Mouse (Mus musculus): ENCODE data around the gene Cdon. TPM values are rescaled to one million over a fixed set of nuclear protein-coding genes. Genes with fewer than 3 reads are reported as not detected.

Cdon gene
- total and polyA plus RNA-seq, 2 experiments, result 0.37 to 0.49 TPM

DNA sequence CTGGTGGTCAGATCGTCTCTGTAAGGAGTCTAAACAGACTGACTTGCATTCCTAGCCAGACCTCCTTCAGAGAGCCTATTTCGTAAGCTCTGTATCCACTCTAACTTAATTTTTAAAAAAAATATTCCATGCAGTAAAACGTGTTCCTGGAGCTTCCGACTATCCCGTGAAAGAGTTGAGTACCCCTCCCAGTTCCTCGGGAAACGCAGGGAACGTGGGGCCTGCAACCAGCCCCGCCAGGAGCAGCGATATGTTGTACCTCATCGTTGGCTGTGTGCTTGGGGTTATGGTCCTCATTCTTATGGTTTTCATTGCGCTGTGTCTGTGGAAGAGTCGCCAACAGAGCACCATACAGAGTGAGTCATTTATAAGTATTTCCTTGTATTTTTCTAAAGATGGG is 65.7 kb downstream of the Cdon start:
- no peak for DNase-seq (ENCODE audit: extremely low read depth, low read depth, low spot score)
- H3K27ac ChIP-seq (replicated peaks; ENCODE audit: insufficient read depth, low read depth, low read length), result no peak overlapping the region
- TF ChIP-seq CTCF (IDR thresholded peaks at IDR 0.05; ENCODE audit: low read depth, low read length), result no peak
- TF ChIP-seq POLR2A (IDR thresholded peaks at IDR 0.05; ENCODE audit: extremely low read depth, insufficient read depth, low read length), result no peak
- no peak overlapping the region for H3K9ac ChIP-seq (ENCODE audit: low read depth, low read length)
- 91% methylated on average over 13 of the region's 13 CpGs for WGBS
- no peaks in the 10 kb centered on the region for H3K79me2 ChIP-seq (ENCODE audit: control insufficient read depth, insufficient read depth, low read length)
- H3K4me1 ChIP-seq (ENCODE audit: control insufficient read depth, insufficient read depth, low read length), result no peaks in the 10 kb centered on the region
- H3K4me3 ChIP-seq (ENCODE audit: insufficient read depth, low read depth, low read length), result no peak overlapping the region
- no peaks in the 10 kb centered on the region for H3K27me3 ChIP-seq (ENCODE audit: control insufficient read depth, insufficient read depth, low read length)
- no peaks in the 10 kb centered on the region; the same call in 1 of the 2 replicates for H3K36me3 ChIP-seq (ENCODE audit: control insufficient read depth, insufficient read depth, low read length)

GRCm38 (mm10) chr9:35488496-35488895 is 67.6 kb downstream of the Cdon start:
- H3K9ac ChIP-seq (ENCODE audit: low read depth, low read length), result no peak overlapping the region

GRCm38 (mm10) chr9:35491109-35491866 is 70.4 kb downstream of the Cdon start:
- TF ChIP-seq CTCF (IDR thresholded peaks at IDR 0.05; ENCODE audit: low read depth, low read length) (no peak), POLR2A (IDR thresholded peaks at IDR 0.05; ENCODE audit: extremely low read depth, insufficient read depth, low read length) (no peak)
- Histone ChIP-seq H3K4me3 (ENCODE audit: insufficient read depth, low read depth, low read length) (no peak overlapping the region), H3K36me3 (ENCODE audit: control insufficient read depth, insufficient read depth, low read length) (no peaks in the 10 kb centered on the region; the same call in 1 of the 2 replicates), H3K79me2 (ENCODE audit: control insufficient read depth, insufficient read depth, low read length) (no peaks in the 10 kb centered on the region), H3K27ac (replicated peaks; ENCODE audit: insufficient read depth, low read depth, low read length) (no peak overlapping the region), H3K4me1 (ENCODE audit: control insufficient read depth, insufficient read depth, low read length) (no peaks in the 10 kb centered on the region), H3K27me3 (ENCODE audit: control insufficient read depth, insufficient read depth, low read length) (no peaks in the 10 kb centered on the region), H3K9ac (ENCODE audit: low read depth, low read length) (no peak overlapping the region)
- DNase-seq (ENCODE audit: extremely low read depth, low read depth, low spot score), result no peak
- WGBS, result 89% methylated on average over 11 of the region's 11 CpGs

More at GRCm38 (mm10) chr9:35488496-35488895, 67.6 kb downstream of the Cdon start:
- TF ChIP-seq CTCF (IDR thresholded peaks at IDR 0.05; ENCODE audit: low read depth, low read length), result no peak
- no peak for TF ChIP-seq POLR2A (IDR thresholded peaks at IDR 0.05; ENCODE audit: extremely low read depth, insufficient read depth, low read length)
- H3K4me1 ChIP-seq (ENCODE audit: control insufficient read depth, insufficient read depth, low read length), result no peaks in the 10 kb centered on the region
- H3K27me3 ChIP-seq (ENCODE audit: control insufficient read depth, insufficient read depth, low read length), result no peaks in the 10 kb centered on the region
- DNase-seq (ENCODE audit: extremely low read depth, low read depth, low spot score), result no peak
- H3K79me2 ChIP-seq (ENCODE audit: control insufficient read depth, insufficient read depth, low read length), result no peaks in the 10 kb centered on the region
- H3K36me3 ChIP-seq (ENCODE audit: control insufficient read depth, insufficient read depth, low read length), result no peaks in the 10 kb centered on the region; the same call in 1 of the 2 replicates
- H3K4me3 ChIP-seq (ENCODE audit: insufficient read depth, low read depth, low read length), result no peak overlapping the region
- no peak overlapping the region for H3K27ac ChIP-seq (replicated peaks; ENCODE audit: insufficient read depth, low read depth, low read length)
- WGBS, result 99% methylated on average over 4 of the region's 4 CpGs

DNA sequence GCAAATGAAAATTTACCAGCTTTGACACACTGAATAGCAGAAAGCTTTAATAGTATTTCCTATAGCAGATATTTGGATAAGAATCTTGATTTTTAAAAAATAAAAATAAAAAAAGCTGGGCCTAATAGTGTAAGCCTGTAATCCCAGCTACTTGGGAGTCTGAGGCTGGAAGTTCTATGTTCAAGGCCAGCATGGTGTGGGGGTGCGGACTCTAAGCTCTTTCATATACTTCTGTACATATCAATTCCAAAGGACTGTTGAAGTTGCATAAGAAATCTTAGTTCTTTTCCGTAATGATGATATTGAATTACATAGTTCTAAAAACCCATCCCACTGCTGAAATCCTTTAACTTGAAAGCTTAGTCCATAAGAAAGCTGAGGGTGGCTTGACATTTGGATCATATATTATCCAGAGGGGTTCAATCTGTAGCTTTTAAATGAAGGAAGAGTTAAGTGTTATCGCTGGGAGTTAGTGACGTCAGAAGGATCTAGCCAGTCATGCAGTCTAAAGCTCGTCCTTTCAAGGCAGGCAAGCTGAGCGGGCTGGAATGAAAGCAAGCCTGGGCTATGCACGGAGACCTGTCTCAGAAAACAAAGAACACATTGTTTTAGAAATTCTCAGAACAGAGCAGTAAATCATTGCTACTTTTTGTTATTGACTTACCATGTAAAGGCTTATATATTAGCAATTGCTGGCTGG is 72.3 kb downstream of the Cdon start:
- TF ChIP-seq CTCF (IDR thresholded peaks at IDR 0.05; ENCODE audit: low read depth, low read length), result no peak
- Histone ChIP-seq H3K27ac (replicated peaks; ENCODE audit: insufficient read depth, low read depth, low read length) (no peak overlapping the region), H3K27me3 (ENCODE audit: control insufficient read depth, insufficient read depth, low read length) (no peaks in the 10 kb centered on the region), H3K36me3 (ENCODE audit: control insufficient read depth, insufficient read depth, low read length) (no peaks in the 10 kb centered on the region), H3K79me2 (ENCODE audit: control insufficient read depth, insufficient read depth, low read length) (no peaks in the 10 kb centered on the region), H3K9ac (ENCODE audit: low read depth, low read length) (no peak overlapping the region), H3K4me1 (ENCODE audit: control insufficient read depth, insufficient read depth, low read length) (no peaks in the 10 kb centered on the region), H3K4me3 (ENCODE audit: insufficient read depth, low read depth, low read length) (no peak overlapping the region)
- WGBS, result 90% methylated on average over 7 of the region's 7 CpGs
- no peak for DNase-seq (ENCODE audit: extremely low read depth, low read depth, low spot score)

DNA sequence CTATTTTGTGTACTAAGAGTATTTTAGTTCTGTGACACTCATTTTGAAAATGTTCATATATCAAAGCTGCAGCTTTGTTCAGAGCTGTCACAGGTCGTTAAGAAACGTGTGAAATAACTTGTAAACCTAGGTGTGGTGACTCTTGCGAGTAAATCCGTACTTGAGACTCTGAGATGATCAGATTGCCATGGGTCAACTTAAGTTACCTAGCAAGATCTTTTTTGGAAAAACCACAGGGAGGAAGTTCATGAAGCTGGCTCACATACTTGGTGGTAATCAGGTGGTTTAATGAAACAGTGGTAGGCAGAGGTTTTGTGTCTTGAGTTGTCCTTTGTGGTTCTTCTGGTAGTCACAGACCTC is 72.8 kb downstream of the Cdon start:
- TF ChIP-seq CTCF (IDR thresholded peaks at IDR 0.05; ENCODE audit: low read depth, low read length) (no peak), POLR2A (IDR thresholded peaks at IDR 0.05; ENCODE audit: extremely low read depth, insufficient read depth, low read length) (no peak)
- Histone ChIP-seq H3K27ac (replicated peaks; ENCODE audit: insufficient read depth, low read depth, low read length) (no peak overlapping the region), H3K9ac (ENCODE audit: low read depth, low read length) (no peak overlapping the region), H3K27me3 (ENCODE audit: control insufficient read depth, insufficient read depth, low read length) (no peaks in the 10 kb centered on the region), H3K4me1 (ENCODE audit: control insufficient read depth, insufficient read depth, low read length) (no peaks in the 10 kb centered on the region), H3K79me2 (ENCODE audit: control insufficient read depth, insufficient read depth, low read length) (no peaks in the 10 kb centered on the region), H3K4me3 (ENCODE audit: insufficient read depth, low read depth, low read length) (no peak overlapping the region), H3K36me3 (ENCODE audit: control insufficient read depth, insufficient read depth, low read length) (no peaks in the 10 kb centered on the region)
- DNase-seq (ENCODE audit: extremely low read depth, low read depth, low spot score), result no peak
- 83% methylated on average over 4 of the region's 4 CpGs for WGBS

- no peaks in the 10 kb centered on the region for H3K36me3 ChIP-seq (ENCODE audit: control insufficient read depth, insufficient read depth, low read length)
- 88% methylated on average over 4 of the region's 4 CpGs for WGBS
- H3K27me3 ChIP-seq (ENCODE audit: control insufficient read depth, insufficient read depth, low read length), result no peaks in the 10 kb centered on the region
- TF ChIP-seq POLR2A (IDR thresholded peaks at IDR 0.05; ENCODE audit: extremely low read depth, insufficient read depth, low read length), result no peak
- TF ChIP-seq CTCF (IDR thresholded peaks at IDR 0.05; ENCODE audit: low read depth, low read length), result no peak
- H3K4me1 ChIP-seq (ENCODE audit: control insufficient read depth, insufficient read depth, low read length), result no peaks in the 10 kb centered on the region
- no peaks in the 10 kb centered on the region for H3K79me2 ChIP-seq (ENCODE audit: control insufficient read depth, insufficient read depth, low read length)
- H3K27ac ChIP-seq (replicated peaks; ENCODE audit: insufficient read depth, low read depth, low read length), result no peak overlapping the region
- H3K4me3 ChIP-seq (ENCODE audit: insufficient read depth, low read depth, low read length), result no peak overlapping the region
- no peak overlapping the region for H3K9ac ChIP-seq (ENCODE audit: low read depth, low read length)
- DNase-seq (ENCODE audit: extremely low read depth, low read depth, low spot score), result no peak
Measured at GRCm38 (mm10) chr9:35494937-35495336, 74.0 kb downstream of the Cdon start.
